Mouse (Mus musculus) embryonic facial prominence, embryonic 13.5 days (tissue): ENCODE measurements around the gene Fam214b. TPM values are rescaled to one million over a fixed set of nuclear protein-coding genes. Genes with fewer than 3 reads are reported as not detected.

Experiments used
- ATAC-seq: fragments of 200-750 bp; cut with Nextera tagmentation; 2 replicates; pipeline ENCODE4 v1.8.0; 2017; ENCODE audit warnings: low read depth; ENCODE audit not compliant: insufficient number of reproducible peaks, insufficient read depth, low FRiP score, low TSS enrichment
- H3K27ac ChIP-seq: fragments of 300-500 bp; sonication (generic); 2 replicates; pipeline ENCODE4 v1.5.1; 2015; ENCODE audit warnings: moderate library complexity, mild to moderate bottlenecking, inconsistent platforms
- H3K27me3 ChIP-seq: fragments of 300-500 bp; sonication (generic); 2 replicates; pipeline ENCODE4 v1.6.1; 2015; ENCODE audit warnings: mild to moderate bottlenecking, inconsistent platforms
- H3K36me3 ChIP-seq: fragments of 300-500 bp; sonication (generic); 2 replicates; pipeline ENCODE4 v1.6.1; 2015; ENCODE audit warnings: mild to moderate bottlenecking, inconsistent platforms
- H3K4me1 ChIP-seq: fragments of 300-500 bp; sonication (generic); 2 replicates; pipeline ENCODE4 v1.6.1; 2015; ENCODE audit warnings: inconsistent platforms
- H3K4me2 ChIP-seq: fragments of 300-500 bp; sonication (generic); 2 replicates; pipeline ENCODE4 v1.6.1; 2015; ENCODE audit warnings: moderate library complexity, mild to moderate bottlenecking, inconsistent platforms
- H3K4me3 ChIP-seq: fragments of 300-500 bp; sonication (generic); 2 replicates; pipeline ENCODE4 v1.5.1; 2015; ENCODE audit warnings: mild to moderate bottlenecking, inconsistent platforms
- H3K9ac ChIP-seq: fragments of 300-500 bp; sonication (generic); 2 replicates; pipeline ENCODE4 v1.6.1; 2015; ENCODE audit warnings: mild to moderate bottlenecking, inconsistent platforms
- H3K9me3 ChIP-seq: fragments of 300-500 bp; sonication (generic); 2 replicates; pipeline ENCODE4 v1.6.1; 2016; ENCODE audit warnings: inconsistent platforms
- WGBS: fragments of 180-500 bp; shearing (Covaris S2); methylation state at CpG from one replicate; pipeline ENCODE4 v1.1.7; 2015; ENCODE audit warnings: mixed read lengths; 5-methylcytosine and 5-hydroxymethylcytosine counted together
- polyA plus RNA-seq: library from polyadenylated mRNA; unstranded; fragments of >200 nt; fragmentation: Nextera tagmentation; extraction: Ambion mirVana; gene quantifications from 2 replicates; pipeline ENCODE4 v1.2.1, GENCODE M21; 2015

Fam214b gene
- polyA plus RNA-seq, 1 experiment from 2014 or later, result 14.9 TPM

- H3K4me3 ChIP-seq, result peak overlapping the region; percentile 68
- H3K36me3 ChIP-seq, result peaks cover 75% of the 10 kb centered on the region
- WGBS, result 76% methylated on average over 14 of the region's 14 CpGs
- H3K9me3 ChIP-seq, result no peaks in the 10 kb centered on the region
- peak overlapping the region; percentile 76 for H3K9ac ChIP-seq
- H3K27ac ChIP-seq, result peak overlapping the region; percentile 89
- no peak for ATAC-seq
- H3K27me3 ChIP-seq, result no peaks in the 10 kb centered on the region
- H3K4me1 ChIP-seq, result peaks cover 14% of the 10 kb centered on the region
- peak overlapping the region; percentile 76 for H3K4me2 ChIP-seq
These were observed 21.3 kb downstream of the Fam214b start for GRCm38 (mm10) chr4:43024673-43025072.

GRCm38 (mm10) chr4:43021341-43021740 is 24.7 kb downstream of the Fam214b start:
- Histone ChIP-seq H3K27ac (no peak overlapping the region), H3K4me2 (no peak overlapping the region), H3K36me3 (peaks cover 74% of the 10 kb centered on the region), H3K9ac (no peak overlapping the region), H3K27me3 (no peaks in the 10 kb centered on the region), H3K9me3 (no peaks in the 10 kb centered on the region), H3K4me1 (peaks cover 14% of the 10 kb centered on the region), H3K4me3 (no peak overlapping the region)
- WGBS, result 76% methylated on average over 17 of the region's 17 CpGs
- no peak for ATAC-seq

- H3K27me3 ChIP-seq, result no peaks in the 10 kb centered on the region
- ATAC-seq, result no peak
- H3K4me3 ChIP-seq, result no peak overlapping the region
- H3K9ac ChIP-seq, result no peak overlapping the region
- peaks cover 14% of the 10 kb centered on the region for H3K4me1 ChIP-seq
- H3K27ac ChIP-seq, result no peak overlapping the region
- H3K36me3 ChIP-seq, result peaks cover 74% of the 10 kb centered on the region
- no peaks in the 10 kb centered on the region for H3K9me3 ChIP-seq
- H3K4me2 ChIP-seq, result no peak overlapping the region
- WGBS, result 88% methylated on average over 16 of the region's 16 CpGs
These were observed 25.1 kb downstream of the Fam214b start for GRCm38 (mm10) chr4:43020876-43021275.

- no peak overlapping the region for H3K9ac ChIP-seq
- H3K4me2 ChIP-seq, result no peak overlapping the region
- no peaks in the 10 kb centered on the region for H3K27me3 ChIP-seq
- H3K9me3 ChIP-seq, result no peaks in the 10 kb centered on the region
- H3K4me3 ChIP-seq, result no peak overlapping the region
- ATAC-seq, result no peak
- peaks cover 11% of the 10 kb centered on the region for H3K4me1 ChIP-seq
- peaks cover 74% of the 10 kb centered on the region for H3K36me3 ChIP-seq
- H3K27ac ChIP-seq, result no peak overlapping the region
- 94% methylated on average over 23 of the region's 23 CpGs for WGBS
These were observed 26.2 kb downstream of the Fam214b start for GRCm38 (mm10) chr4:43019641-43020465.

- Histone ChIP-seq H3K27ac (no peak overlapping the region), H3K4me2 (no peak overlapping the region), H3K9ac (no peak overlapping the region), H3K9me3 (no peaks in the 10 kb centered on the region), H3K4me1 (peaks cover 4% of the 10 kb centered on the region), H3K4me3 (no peak overlapping the region), H3K36me3 (peaks cover 74% of the 10 kb centered on the region), H3K27me3 (no peaks in the 10 kb centered on the region)
- 85% methylated on average over 10 of the region's 10 CpGs for WGBS
- ATAC-seq, result no peak
These were observed 26.8 kb downstream of the Fam214b start for GRCm38 (mm10) chr4:43019176-43019575.

GRCm38 (mm10) chr4:43018156-43018555 is 27.9 kb downstream of the Fam214b start:
- 90% methylated on average over 4 of the region's 4 CpGs for WGBS
- no peak overlapping the region for H3K9ac ChIP-seq
- H3K4me3 ChIP-seq, result no peak overlapping the region
- H3K4me1 ChIP-seq, result no peaks in the 10 kb centered on the region
- no peak overlapping the region for H3K4me2 ChIP-seq
- H3K27ac ChIP-seq, result no peak overlapping the region
- H3K27me3 ChIP-seq, result no peaks in the 10 kb centered on the region
- no peak for ATAC-seq
- no peaks in the 10 kb centered on the region for H3K9me3 ChIP-seq
- H3K36me3 ChIP-seq, result peaks cover 67% of the 10 kb centered on the region

GRCm38 (mm10) chr4:43012091-43012490 is 33.9 kb downstream of the Fam214b start:
- H3K4me3 ChIP-seq, result no peak overlapping the region
- H3K36me3 ChIP-seq, result peaks cover 8% of the 10 kb centered on the region
- no peaks in the 10 kb centered on the region for H3K9me3 ChIP-seq
- H3K4me1 ChIP-seq, result peaks cover 11% of the 10 kb centered on the region
- H3K9ac ChIP-seq, result no peak overlapping the region
- H3K27me3 ChIP-seq, result no peaks in the 10 kb centered on the region
- 93% methylated on average over 1 of the region's 1 CpGs for WGBS
- H3K27ac ChIP-seq, result no peak overlapping the region
- no peak for ATAC-seq
- H3K4me2 ChIP-seq, result no peak overlapping the region

GRCm38 (mm10) chr4:43010161-43011038 is 35.6 kb downstream of the Fam214b start, which contains the start of gene Fancg:
TSS of gene Fancg (minus strand) at chr4:43010506.
- Histone ChIP-seq H3K27me3 (no peaks in the 10 kb centered on the region), H3K9ac (peak within 1 kb of the TSS; percentile 77), H3K27ac (peak within 1 kb of the TSS; percentile 55; the same call in 1 of the 2 replicates), H3K4me2 (peak within 1 kb of the TSS; percentile 91), H3K36me3 (peaks cover 14% of the 10 kb centered on the region), H3K4me3 (peak within 1 kb of the TSS; percentile 76), H3K4me1 (peaks cover 11% of the 10 kb centered on the region), H3K9me3 (no peaks in the 10 kb centered on the region)
- WGBS, result 1% methylated on average over 37 of the region's 37 CpGs
- ATAC-seq, result peak; percentile 86

- Histone ChIP-seq H3K4me3 (no peak overlapping the region), H3K27ac (no peak overlapping the region), H3K9me3 (no peaks in the 10 kb centered on the region), H3K9ac (no peak overlapping the region), H3K27me3 (no peaks in the 10 kb centered on the region), H3K36me3 (peaks cover 25% of the 10 kb centered on the region), H3K4me2 (no peak overlapping the region), H3K4me1 (peaks cover 11% of the 10 kb centered on the region)
- ATAC-seq, result no peak
- 53% methylated on average over 2 of the region's 2 CpGs for WGBS
These were observed 40.3 kb downstream of the Fam214b start for GRCm38 (mm10) chr4:43005765-43006164.

GRCm38 (mm10) chr4:43004951-43005350 is 41.1 kb downstream of the Fam214b start:
- no peaks in the 10 kb centered on the region for H3K9me3 ChIP-seq
- 89% methylated on average over 3 of the region's 3 CpGs for whole genome bisulfite sequencing
- ATAC-seq, result no peak
- no peak overlapping the region for H3K4me2 ChIP-seq
- H3K4me3 ChIP-seq, result no peak overlapping the region
- H3K27ac ChIP-seq, result no peak overlapping the region
- H3K27me3 ChIP-seq, result no peaks in the 10 kb centered on the region
- peaks cover 25% of the 10 kb centered on the region for H3K36me3 ChIP-seq
- 0 out of 2 replicates have a peak overlapping the region, but pooled peaks have one; percentile 36 for H3K9ac ChIP-seq
- H3K4me1 ChIP-seq, result peaks cover 11% of the 10 kb centered on the region

GRCm38 (mm10) chr4:43002756-43003439 is 43.1 kb downstream of the Fam214b start:
- no peak for ATAC-seq
- Histone ChIP-seq H3K4me1 (peaks cover 8% of the 10 kb centered on the region), H3K9ac (no peak overlapping the region), H3K27me3 (no peaks in the 10 kb centered on the region), H3K4me3 (no peak overlapping the region), H3K4me2 (no peak overlapping the region), H3K36me3 (peaks cover 25% of the 10 kb centered on the region), H3K9me3 (no peaks in the 10 kb centered on the region), H3K27ac (no peak overlapping the region)
- 78% methylated on average over 12 of the region's 12 CpGs for WGBS
